Mouse (Mus musculus): Measurements from ENCODE around the gene Akap5.

DNA sequence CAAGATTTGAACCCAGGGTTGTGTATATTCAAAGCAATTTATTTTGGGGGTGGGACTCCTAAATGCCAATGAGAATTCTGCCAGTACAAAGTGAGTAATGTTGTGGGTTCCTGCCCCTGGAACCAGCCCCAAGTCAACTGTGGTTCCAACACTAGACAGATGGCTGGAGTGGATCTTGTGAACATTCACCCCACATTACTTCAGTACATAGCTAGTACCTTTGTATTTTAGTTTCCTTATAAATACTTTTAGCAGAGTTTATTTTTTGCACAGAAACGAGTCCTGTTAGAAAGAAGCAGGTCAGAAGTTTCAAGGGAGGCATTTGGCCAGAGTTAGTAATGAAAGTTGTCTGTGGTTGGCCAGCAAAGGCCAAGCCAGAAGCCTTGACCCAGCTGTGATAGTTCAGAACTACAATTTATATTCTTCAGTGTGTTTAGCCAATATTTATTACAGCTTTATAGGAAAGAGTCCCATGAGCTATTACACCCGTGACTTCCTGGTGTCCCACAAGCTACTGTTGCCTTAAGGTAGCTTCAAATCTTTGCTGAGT is 43.5 kb upstream of the Akap5 start:
- TF ChIP-seq CTCF (IDR thresholded peaks at IDR 0.05; ENCODE audit: extremely low read depth, insufficient read depth, low read length): no peak
- TF ChIP-seq POLR2A (IDR thresholded peaks at IDR 0.05; ENCODE audit: extremely low read depth, insufficient read depth, low read length): no peak
